Mouse (Mus musculus): ENCODE data around the gene Siglech. TPM values are rescaled to one million over a fixed set of nuclear protein-coding genes. Genes with fewer than 3 reads are reported as not detected.

Gene Siglech
- polyA plus RNA-seq, 2 experiments from 2014 or later = 1.4 TPM; not detected in 1

Other genes starting within 250 kb of the Siglech start
- 10 to 100 TPM; 43.4 to 48.6 TPM for gene Tubgcp5, start 26.0 kb downstream of the Siglech start, polyA plus RNA-seq (2017; shearing (Covaris generic))
- gene Cyfip1, start 73.6 kb downstream of the Siglech start, polyA plus RNA-seq (2017; shearing (Covaris generic)) = 100 to 1,000 TPM in 1 of 2 experiments, 10 to 100 TPM in 1; 69.2 to 104 TPM
- gene Nipa2, start 194.3 kb downstream of the Siglech start, polyA plus RNA-seq (2017; shearing (Covaris generic)) = 10 to 100 TPM; 13.9 to 14.6 TPM